Mouse (Mus musculus) lung, postnatal 14 days (tissue): ENCODE measurements around the gene Stat5a.

Experiments used
- DNase-seq: peaks from one replicate; pipeline ENCODE4 v3.0.0; 2021

Stat5a gene

DNA sequence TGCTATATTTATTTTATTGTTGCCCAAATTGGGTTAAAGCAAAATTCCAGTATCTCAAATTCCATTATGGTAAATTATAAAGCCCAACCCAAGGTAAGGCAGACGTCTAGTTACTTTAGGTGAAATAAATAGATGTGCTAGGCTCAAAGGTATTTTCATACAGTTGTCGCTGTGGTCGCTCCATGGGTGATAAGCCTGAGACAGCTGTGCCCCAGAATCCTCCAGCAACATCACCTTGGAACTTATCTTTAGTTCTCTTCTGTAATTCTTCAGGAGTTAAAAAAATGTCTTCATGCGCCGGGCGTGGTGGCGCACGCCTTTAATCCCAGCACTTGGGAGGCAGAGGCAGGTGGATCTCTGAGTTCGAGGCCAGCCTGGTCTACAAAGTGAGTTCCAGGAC is 20.3 kb upstream of the Stat5a start:
- DNase-seq = no peak

DNA sequence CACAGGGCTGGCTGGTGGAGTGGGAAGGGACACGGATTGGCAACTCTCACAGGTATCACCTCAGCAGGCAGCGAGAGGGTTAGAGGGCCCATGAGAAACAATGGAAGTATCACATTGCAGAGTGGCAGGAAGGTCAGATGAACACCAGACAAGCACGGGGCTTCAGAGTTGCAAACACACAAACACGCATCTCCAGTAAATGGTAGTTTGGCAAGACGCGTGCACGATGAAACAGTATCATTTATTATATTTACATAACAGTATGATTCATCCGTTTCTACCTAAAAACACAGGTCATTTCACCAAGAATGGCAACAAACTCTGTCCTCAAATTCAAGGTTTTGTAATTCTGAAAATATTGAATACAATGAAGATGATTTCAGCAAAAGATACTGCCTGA is 19.6 kb upstream of the Stat5a start:
- DNase-seq = no peak

DNA sequence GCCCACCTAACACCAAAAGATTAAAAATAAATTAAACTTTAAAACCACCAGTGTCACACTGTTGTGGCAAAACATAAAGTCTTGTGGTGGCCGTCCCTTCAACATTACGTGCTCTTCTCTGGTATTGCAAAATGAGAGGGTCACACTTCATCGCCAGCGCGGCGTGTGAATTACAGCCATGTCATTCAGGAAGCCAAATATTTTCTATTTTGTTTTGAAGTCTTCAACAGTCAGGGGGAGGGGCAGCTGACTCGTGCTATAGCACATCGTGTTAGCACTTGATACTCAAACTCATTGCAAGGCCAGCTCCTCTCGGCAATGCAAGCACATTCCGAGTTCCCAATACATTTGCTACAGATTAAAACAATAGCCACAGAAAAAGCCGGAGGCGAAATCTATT is 18.3 kb upstream of the Stat5a start:
- peak; percentile 54 for DNase-seq

DNA sequence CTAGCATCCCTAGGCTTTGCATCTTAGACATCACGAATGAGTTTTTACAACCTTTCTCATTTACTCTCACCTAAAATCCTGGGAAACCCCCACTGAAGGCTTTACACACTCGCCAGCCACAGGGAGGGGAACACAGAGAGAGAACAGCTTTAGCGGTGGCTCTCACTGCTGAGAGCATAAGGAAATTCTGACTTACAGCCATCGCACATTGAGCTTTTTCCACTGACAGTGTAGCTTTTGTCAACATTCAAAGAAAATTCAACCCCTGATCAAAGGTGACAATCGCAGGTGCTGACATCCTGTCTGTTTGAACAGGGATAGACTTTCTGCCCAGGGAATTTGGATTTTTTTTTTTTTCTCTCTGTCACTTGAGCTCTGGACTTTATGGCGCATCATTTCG is 17.1 kb upstream of the Stat5a start:
- no peak for DNase-seq

- no peak for DNase-seq
Measured at GRCm38 (mm10) chr11:100843070-100843669, 16.0 kb upstream of the Stat5a start.

DNA sequence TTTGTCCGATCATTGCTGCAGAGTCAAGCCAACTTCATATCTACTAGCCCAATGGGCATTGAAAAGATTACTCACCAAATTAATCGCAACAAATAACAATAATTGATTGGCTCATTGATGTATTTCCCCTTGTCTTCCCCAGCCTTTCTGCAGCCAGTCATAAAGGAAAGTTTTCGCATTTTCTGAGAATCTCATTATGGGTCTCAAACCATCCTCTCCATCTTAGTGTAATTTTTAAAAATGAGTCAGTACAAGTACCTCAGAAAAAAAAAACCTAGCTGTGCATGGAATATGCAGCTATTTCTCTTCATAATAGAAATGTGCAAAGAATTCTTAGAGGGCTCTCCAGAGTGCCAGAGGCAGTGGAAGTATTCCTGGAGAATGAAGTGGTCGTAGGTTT is 15.0 kb upstream of the Stat5a start:
- no peak for DNase-seq

- DNase-seq = no peak
Measured at GRCm38 (mm10) chr11:100845793-100846192, 13.4 kb upstream of the Stat5a start.

- DNase-seq = no peak
Measured at GRCm38 (mm10) chr11:100847572-100847971, 11.6 kb upstream of the Stat5a start.

DNA sequence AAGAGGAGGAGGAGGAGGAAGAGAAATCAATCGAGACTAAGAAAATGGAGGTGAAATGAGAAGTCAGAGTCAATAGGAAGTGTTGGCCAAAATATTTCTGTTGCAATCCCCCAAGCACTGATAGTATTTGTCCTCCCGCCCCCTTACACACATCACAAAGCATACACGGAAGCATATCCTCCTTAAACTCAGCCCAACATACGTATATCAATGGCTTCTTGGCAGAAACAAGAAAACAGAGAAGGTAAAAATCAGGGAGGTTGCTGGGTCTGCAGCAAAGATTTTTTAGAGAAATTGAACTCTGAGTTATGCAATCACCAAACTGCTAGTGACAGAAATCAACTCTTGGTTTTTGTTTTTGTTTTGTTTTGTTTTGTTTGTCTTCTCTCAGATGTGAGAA is 11.1 kb upstream of the Stat5a start:
- no peak for DNase-seq

DNA sequence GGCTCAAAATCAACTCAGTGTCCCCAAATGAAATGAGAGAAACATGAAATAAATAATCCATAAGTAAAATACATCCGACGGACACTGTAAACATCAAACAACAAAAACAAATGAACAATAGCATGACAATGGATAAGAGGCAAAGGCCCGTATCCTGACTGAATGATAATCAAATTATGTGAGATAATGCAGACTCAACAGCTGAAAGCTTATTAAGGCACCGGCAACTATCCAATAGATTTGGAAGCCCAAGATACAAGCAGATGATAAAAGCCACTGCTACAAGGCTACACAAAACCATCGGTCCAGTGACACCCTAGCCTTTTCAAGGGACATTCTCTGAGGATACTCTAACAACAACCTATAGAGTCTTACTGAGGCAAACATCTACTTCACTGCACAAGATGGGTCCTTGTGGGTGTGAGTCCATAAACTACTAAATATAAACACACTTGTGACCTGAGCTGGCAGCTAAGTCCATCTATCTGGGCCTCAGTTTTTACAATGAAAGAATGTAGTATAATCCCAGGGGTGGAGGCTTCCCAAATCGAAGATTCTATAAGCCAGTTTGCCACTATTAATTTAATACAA is 10.3 kb upstream of the Stat5a start:
- no peak for DNase-seq

DNA sequence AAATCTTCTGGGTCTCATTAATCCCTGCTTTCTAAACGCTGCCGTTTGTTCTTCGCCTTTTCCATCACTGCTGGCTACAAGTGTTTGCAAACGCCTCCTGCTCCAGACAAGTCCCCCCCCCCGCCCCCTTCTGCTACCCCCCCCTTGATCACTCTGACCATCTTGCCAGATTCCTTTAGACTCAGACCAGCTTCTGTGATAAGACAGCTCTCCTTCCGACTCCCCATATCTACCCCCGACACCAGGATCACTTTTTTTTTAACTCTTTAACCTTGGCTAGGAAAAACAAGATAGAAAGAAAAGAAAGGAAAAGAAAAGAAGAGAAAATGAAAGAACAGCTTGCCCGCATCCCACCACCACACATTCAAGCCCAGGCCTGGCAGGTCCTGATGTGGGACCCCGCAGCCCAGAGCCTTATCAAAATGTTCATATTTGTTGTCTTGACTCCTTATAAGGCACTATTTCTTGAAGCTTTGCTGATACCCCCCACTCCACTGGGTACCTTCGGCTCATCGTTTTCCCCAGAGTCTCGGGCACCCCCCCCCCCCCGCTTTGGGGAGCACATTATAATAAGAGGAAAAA is 9.6 kb upstream of the Stat5a start:
- no peak for DNase-seq

GRCm38 (mm10) chr11:100850038-100850777 is 8.9 kb upstream of the Stat5a start, which contains the start of gene Stat5b:
TSS of gene Stat5b (minus strand) at chr11:100850724.
- peak; percentile 80 for DNase-seq

DNA sequence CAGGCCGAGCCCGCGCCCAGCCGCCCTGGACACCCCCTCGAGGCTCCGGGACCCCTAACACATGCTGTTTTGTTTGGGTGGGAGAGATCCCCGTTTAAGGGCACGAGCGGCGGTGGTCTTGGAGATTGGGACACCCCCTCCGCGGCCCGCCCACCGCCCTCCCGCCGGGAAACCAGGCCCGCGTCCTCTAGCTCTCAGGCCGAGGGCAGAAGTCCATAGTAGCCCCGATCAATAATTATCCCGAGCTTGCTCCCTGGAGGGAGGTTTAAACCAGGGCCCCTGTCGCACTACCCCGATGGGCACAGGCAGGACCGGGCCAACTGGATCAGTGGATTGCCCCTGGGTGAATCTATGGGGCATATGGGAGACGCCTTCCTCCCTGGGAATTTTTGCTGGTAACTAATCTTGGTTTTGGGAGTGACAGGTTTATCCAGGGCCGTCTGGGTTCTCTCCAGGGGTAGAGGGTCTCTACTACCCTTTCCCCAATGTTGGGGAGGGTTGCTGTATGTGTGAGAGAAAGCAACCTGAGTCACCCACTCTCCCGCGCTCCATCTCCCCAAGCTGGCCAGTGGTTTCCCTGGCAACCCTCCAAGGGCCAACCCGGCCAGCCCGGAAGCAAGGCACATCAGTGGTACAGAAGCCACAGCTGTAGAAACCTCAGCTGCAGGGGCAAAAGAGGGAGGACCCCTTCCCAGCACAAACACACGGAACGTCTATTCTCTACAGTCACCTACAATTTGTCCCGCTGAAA is 8.2 kb upstream of the Stat5a start:
- DNase-seq = peak; percentile 72

- DNase-seq = no peak
Measured at GRCm38 (mm10) chr11:100852088-100852487, 7.1 kb upstream of the Stat5a start.

- DNase-seq = no peak
Measured at GRCm38 (mm10) chr11:100853018-100853417, 6.1 kb upstream of the Stat5a start.

DNA sequence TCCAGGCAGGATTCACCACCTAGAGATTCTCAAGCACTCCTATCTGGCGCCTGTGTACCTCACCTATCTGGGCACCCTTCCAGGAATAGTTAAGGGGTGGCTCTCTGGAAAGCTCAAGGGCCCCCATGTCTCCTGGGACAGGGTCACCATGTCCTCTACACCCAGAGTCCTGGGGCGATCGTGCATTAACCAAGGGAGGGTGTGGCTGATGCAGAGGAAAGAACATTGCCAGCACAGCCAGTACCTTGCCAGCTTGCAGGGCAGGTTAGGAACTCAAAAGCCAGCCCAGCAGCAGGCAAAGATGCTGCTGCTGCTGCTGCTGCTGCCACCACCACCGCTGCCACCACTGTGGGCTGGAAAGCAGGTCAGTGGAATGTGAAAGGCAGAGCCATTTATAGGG is 4.9 kb upstream of the Stat5a start:
- DNase-seq = no peak

- no peak for DNase-seq
Measured at GRCm38 (mm10) chr11:100855178-100855577, 4.0 kb upstream of the Stat5a start.

GRCm38 (mm10) chr11:100857960-100858359 is 1.2 kb upstream of the Stat5a start:
- no peak for DNase-seq

- DNase-seq = no peak
Measured at GRCm38 (mm10) chr11:100859579-100860075, 476 bp downstream of the Stat5a start.

- DNase-seq = peak; percentile 87
Measured at GRCm38 (mm10) chr11:100860198-100861048, 1.3 kb downstream of the Stat5a start.

- DNase-seq = no peak
Measured at GRCm38 (mm10) chr11:100861335-100861734, 2.2 kb downstream of the Stat5a start.

GRCm38 (mm10) chr11:100861836-100862235 is 2.7 kb downstream of the Stat5a start:
- no peak for DNase-seq
